Mouse (Mus musculus): ENCODE data around the gene Neurog3.

Neurog3 gene

GRCm38 (mm10) chr10:62132691-62133281 lies at the start of gene Neurog3:
Gene Neurog3, plus strand, starts transcription at chr10:62133090.
- DNase-seq (ENCODE audit: low read depth) = no peak

- DNase-seq (ENCODE audit: low read depth) = no peak
Measured at GRCm38 (mm10) chr10:62086044-62086443, 46.8 kb upstream of the Neurog3 start.

- no peak for DNase-seq (ENCODE audit: low read depth)
Measured at GRCm38 (mm10) chr10:62086826-62087225, 46.1 kb upstream of the Neurog3 start.

GRCm38 (mm10) chr10:62088411-62088810 lies 44.5 kb upstream of the Neurog3 start:
- no peak for DNase-seq (ENCODE audit: low read depth)

GRCm38 (mm10) chr10:62089071-62089470 lies 43.8 kb upstream of the Neurog3 start:
- DNase-seq (ENCODE audit: low read depth) = no peak

- no peak for DNase-seq (ENCODE audit: low read depth)
Measured at GRCm38 (mm10) chr10:62089486-62089885, 43.4 kb upstream of the Neurog3 start.

- no peak for DNase-seq (ENCODE audit: low read depth)
Measured at GRCm38 (mm10) chr10:62093903-62094302, 39.0 kb upstream of the Neurog3 start.

- DNase-seq (ENCODE audit: low read depth) = no peak
Measured at GRCm38 (mm10) chr10:62094401-62094800, 38.5 kb upstream of the Neurog3 start.

GRCm38 (mm10) chr10:62099749-62100403 lies 33.0 kb upstream of the Neurog3 start:
- no peak for DNase-seq (ENCODE audit: low read depth)

GRCm38 (mm10) chr10:62101504-62102439 lies 31.1 kb upstream of the Neurog3 start:
- peak; percentile 5 for DNase-seq (ENCODE audit: low read depth)

- peak; percentile 19 for DNase-seq (ENCODE audit: low read depth)
Measured at GRCm38 (mm10) chr10:62104835-62105576, 27.9 kb upstream of the Neurog3 start.

- DNase-seq (ENCODE audit: low read depth) = no peak
Measured at GRCm38 (mm10) chr10:62107048-62107447, 25.8 kb upstream of the Neurog3 start.

GRCm38 (mm10) chr10:62110504-62111206 lies 22.2 kb upstream of the Neurog3 start:
- DNase-seq (ENCODE audit: low read depth) = peak; percentile 25

GRCm38 (mm10) chr10:62111207-62111576 lies 21.7 kb upstream of the Neurog3 start:
- no peak for DNase-seq (ENCODE audit: low read depth)

GRCm38 (mm10) chr10:62113865-62114647 lies 18.8 kb upstream of the Neurog3 start:
- DNase-seq (ENCODE audit: low read depth) = no peak

GRCm38 (mm10) chr10:62127137-62127536 lies 5.8 kb upstream of the Neurog3 start:
- DNase-seq (ENCODE audit: low read depth) = no peak

GRCm38 (mm10) chr10:62127711-62128231 lies 5.1 kb upstream of the Neurog3 start:
- DNase-seq (ENCODE audit: low read depth) = no peak

- no peak for DNase-seq (ENCODE audit: low read depth)
Measured at GRCm38 (mm10) chr10:62128316-62128951, 4.5 kb upstream of the Neurog3 start.

- no peak for DNase-seq (ENCODE audit: low read depth)
Measured at GRCm38 (mm10) chr10:62135696-62136470, 3.0 kb downstream of the Neurog3 start.

All from fibroblast of lung, adult 2 months (primary cell).